Mouse (Mus musculus) ES-Bruce4 (cell line): Measurements from ENCODE around the gene Rpl37.

ENCODE experiments used
- CTCF ChIP-seq: IDR thresholded peaks from one replicate; pipeline ENCODE4 v1.8.1; 2011; ENCODE audit warnings: low read depth, low read length
- POLR2A ChIP-seq: IDR thresholded peaks from one replicate; pipeline ENCODE4 v1.8.1; 2011; ENCODE audit warnings: low read length; ENCODE audit not compliant: insufficient read depth

- no peak for TF ChIP-seq CTCF
- TF ChIP-seq POLR2A, result no peak
Measured at GRCm38 (mm10) chr15:5158827-5159226, 42.4 kb downstream of the Rpl37 start.
